Mouse (Mus musculus) liver, adult (tissue): Measurements from ENCODE around the gene Gas7.

Experiments used
- GATA4 ChIP-seq: IDR thresholded peaks from 2 replicates; pipeline ENCODE4 v1.6.1; 2014; ENCODE audit warnings: mild to moderate bottlenecking, low read length; ENCODE audit not compliant: insufficient replicate concordance

Gas7 gene

GRCm38 (mm10) chr11:67474590-67474989 lies 19.4 kb downstream of the Gas7 start:
- TF ChIP-seq GATA4 = no peak

DNA sequence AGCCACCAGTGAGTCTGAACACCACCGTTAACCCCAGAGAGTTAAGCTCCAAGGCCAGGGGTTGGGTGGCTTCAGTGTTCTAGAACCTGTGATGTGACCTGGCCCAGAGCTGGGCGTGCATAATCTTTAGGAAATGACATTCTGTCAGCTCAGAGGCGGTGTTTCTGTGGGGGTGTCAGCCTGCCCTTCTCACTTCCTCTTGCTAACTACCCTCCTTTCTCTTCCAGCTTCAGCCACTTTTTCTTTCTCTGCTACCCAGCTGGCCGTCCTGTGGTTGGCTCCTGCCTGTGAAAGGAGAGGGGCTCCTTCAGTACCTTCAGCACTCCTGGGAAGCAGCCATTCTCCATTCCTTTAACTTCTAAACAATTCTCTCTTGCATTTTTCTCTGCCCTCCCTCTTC lies 24.3 kb downstream of the Gas7 start:
- no peak for TF ChIP-seq GATA4

- no peak for TF ChIP-seq GATA4
Measured at GRCm38 (mm10) chr11:67480204-67480956, 25.1 kb downstream of the Gas7 start.

DNA sequence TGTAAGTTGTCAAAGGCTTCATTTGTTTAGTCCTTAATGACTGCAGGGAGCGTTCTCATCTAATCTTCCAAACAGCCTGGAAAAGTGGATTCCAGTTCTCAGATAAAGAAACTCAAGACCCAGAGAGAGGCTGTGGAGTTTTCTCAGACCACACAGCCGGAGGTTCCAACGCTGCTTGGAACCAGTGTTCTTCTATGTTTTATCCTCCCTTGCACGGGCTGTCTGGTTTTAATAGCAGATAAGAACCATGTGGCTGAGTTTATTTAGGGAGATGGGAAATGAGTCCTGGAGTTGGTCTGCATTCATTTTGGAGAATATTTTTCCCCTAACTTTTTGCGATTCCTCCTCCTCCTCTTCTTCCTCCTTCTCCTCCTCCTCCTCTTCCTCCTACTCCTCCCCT lies 26.5 kb downstream of the Gas7 start:
- no peak for TF ChIP-seq GATA4

DNA sequence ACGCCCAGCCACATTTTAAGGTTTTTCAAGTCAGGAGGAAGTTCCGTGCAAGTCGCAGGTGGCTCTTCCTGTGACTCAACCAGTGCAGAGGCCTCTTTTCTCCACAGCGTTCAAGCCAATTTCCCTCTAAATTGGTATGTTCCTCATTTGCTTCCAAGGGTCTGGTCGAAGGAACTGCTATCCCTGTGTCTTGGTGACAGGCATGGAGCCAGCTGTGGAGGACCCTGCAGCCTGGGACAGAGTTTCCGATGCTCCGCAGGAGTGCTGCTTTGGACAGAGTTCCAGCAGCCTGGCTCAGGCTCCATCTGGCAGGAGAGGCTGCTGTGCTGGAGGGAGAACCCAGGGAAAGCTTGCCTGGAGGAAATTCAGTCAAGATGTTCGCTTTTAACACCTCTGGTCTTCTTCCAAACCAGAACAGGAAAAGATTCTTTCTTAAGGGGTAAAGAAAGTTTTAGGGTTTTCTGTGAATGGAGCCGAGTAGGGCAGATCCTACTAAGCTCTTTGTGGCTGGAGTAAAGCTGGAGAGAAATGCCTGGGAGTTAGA lies 27.1 kb downstream of the Gas7 start:
- TF ChIP-seq GATA4 = no peak

- no peak for TF ChIP-seq GATA4
Measured at GRCm38 (mm10) chr11:67488156-67488555, 32.9 kb downstream of the Gas7 start.

DNA sequence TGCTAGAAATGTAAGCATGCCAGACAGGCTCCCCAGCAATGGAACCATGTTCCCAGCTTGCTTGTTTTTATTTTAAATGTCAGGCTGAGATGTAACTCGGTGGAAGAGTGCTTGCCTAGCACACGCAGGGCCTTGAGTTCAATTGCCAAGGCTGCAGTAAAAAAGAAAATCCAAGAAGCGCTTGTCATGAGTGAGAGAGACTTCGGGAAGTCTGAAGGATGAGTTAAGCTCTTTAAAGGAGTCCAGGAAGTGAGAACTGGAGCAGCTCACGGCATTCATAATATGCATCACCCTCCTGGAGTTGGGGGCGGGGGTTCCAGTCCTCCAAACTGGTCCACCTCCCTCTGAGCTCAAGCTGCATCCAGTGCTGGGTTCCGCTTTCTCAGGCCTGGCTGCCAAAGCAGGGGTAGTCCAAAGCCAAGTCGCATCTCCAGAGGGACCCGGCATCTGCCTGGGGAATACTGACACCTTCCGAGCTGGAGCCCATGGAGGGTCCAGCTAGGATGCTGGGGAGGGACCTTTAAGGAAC lies 34.5 kb downstream of the Gas7 start:
- TF ChIP-seq GATA4 = no peak

- no peak for TF ChIP-seq GATA4
Measured at GRCm38 (mm10) chr11:67496796-67497195, 41.6 kb downstream of the Gas7 start.

DNA sequence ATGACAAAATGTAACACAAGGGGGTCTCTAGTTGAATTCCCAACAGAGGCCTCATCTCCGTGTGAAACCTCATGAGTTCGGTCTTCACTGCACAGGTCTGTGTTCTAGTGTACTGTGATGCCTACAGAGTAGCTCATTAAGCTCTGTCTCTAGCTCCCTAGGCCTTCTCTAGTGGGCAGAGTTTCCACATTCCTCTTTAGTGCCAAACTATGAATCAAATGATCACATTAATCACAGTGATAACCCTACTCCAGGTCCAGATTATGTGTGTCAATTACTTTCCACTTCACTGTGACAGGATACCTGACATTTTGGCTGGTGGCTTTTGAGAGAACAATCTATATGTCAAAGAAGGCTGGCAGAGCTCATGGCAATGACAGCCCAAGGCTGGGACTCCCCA lies 44.9 kb downstream of the Gas7 start:
- no peak for TF ChIP-seq GATA4

GRCm38 (mm10) chr11:67501468-67502244 lies 46.4 kb downstream of the Gas7 start:
- no peak for TF ChIP-seq GATA4

- no peak for TF ChIP-seq GATA4
Measured at GRCm38 (mm10) chr11:67509219-67509876, 54.1 kb downstream of the Gas7 start.

- no peak for TF ChIP-seq GATA4
Measured at GRCm38 (mm10) chr11:67510831-67511230, 55.6 kb downstream of the Gas7 start.

- no peak for TF ChIP-seq GATA4
Measured at GRCm38 (mm10) chr11:67513001-67513400, 57.8 kb downstream of the Gas7 start.

GRCm38 (mm10) chr11:67514401-67514800 lies 59.2 kb downstream of the Gas7 start:
- TF ChIP-seq GATA4 = no peak
